Mouse (Mus musculus): Measurements from ENCODE around the gene Calm3.

Gene Calm3

DNA sequence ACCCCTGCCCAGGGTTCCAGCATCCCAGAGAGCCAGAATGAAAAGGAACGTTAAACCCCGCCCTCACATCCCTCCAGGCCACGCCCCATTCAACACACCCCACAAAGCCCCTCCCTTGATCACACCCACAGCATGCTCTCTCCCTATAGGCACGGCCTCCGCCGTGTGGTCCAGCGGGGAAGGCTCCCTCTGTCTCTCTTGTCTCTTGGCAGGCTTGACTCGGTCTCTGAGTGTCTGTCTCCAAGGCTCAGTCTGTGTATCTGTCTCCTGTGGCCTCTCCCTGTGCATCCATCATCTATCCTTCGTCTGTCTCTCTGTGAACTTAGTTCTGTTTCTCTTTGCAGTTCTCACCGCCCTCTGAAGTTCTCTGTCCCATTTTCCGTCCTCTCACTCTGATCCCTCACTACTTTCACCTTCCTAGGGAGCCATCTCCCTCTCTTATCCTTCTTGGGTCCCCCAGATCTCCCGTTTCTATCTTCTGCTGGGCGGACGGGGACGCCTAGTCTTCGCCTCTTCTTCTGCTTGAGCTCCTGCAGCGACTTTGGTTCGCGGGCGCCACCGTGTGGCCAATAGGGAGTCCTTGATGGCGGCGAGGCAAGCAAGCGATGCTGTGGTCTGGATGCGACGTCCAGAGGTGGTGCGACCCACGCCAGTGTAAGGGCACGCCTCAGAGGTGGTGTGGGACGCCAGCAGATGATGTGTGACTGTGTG is 32.1 kb downstream of the Calm3 start, which contains the start of gene Gng8:
Gene Gng8 (plus strand): TSS at position 146 of the 711 bp plus-strand sequence.
- in situ Hi-C loops (cut with MboI) = no loop called here

DNA sequence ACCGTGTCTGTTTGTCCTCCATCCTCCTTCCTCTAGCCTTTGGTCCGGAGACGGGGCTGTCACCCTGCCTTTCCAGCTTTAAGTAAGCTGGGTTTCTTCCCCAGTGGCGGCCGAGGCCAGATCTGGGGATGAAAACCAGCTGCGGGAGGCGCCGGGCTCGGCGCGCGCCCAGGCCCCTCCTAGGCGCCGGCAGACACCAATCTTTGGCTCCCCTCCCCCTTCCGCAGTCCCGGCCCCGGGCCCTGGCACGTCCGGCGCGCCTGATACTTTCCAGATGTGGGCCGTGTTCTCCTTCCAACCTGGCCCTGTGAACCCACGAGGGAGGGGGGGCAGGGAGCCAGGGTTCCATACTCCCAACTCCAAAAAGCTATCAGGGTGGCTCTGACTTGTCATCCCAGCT is 33.0 kb downstream of the Calm3 start:
- in situ Hi-C loops (cut with MboI) = no loop called here

DNA sequence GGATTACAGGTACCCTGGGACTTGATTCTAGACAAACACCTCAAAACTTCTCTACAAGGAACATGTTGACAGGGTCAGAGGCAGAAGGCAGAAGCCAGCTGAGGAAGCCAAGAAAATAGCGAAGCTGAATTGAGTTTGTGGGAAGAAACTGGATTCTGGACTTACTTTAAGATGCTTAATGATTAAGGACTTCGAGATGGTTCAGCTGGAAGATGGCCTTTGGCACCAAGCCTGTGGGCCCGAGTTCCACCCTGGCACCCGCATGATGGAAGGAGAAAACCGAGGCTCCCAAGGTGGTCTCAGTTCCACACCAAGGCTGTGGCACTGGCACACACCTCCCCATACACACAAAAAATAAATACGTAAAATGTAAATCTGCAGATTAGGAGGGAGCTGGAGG is 33.4 kb downstream of the Calm3 start:
- in situ Hi-C loops (cut with MboI) = no loop called here

DNA sequence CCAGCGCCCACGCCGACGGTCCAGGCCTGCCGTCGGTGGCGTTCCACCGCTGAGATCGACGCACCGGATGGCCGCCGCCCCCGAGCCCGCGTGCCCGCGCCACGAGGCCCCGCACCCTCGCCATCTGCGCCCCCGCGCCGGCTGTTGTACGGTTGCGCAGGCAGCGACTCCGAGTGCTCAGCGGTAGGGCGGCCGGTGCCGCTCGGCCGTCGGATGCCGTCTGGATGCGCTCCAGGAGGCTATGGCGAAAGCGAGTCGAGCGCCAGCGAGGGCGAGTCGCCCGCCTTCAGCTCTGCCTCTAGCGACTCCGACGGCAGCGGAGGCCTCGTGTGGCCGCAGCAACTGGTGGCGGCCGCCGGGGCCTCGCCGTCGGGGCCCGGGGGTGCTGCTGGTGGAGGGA is 38.0 kb downstream of the Calm3 start:
- in situ Hi-C loops (cut with MboI) = no loop called here

DNA sequence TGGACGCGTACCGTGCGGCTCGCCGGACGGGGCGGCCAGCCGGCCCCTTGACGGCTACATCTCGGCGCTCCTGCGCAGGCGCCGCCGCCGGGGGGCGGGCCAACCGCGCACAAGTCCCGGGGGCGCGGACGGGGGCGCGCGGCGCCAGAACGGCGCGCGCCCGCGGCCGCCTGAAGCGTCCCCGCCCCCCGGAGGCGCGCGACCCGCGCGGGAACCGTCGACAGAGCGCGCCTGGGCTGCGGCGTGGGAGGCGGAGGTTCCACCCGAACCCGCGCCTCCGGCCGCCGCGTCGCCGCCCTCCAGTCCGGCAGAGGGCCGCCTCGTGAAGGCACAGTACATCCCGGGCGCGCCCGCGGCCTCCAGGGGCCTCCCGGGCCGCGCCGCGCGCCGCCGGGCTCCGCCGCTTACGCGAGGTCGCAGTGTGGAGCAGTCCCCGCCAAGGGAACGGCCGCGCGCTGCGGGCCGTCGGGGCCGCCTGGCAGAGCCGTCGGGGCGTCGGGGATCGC is 38.6 kb downstream of the Calm3 start:
- in situ Hi-C loops (cut with MboI) = no loop called here

DNA sequence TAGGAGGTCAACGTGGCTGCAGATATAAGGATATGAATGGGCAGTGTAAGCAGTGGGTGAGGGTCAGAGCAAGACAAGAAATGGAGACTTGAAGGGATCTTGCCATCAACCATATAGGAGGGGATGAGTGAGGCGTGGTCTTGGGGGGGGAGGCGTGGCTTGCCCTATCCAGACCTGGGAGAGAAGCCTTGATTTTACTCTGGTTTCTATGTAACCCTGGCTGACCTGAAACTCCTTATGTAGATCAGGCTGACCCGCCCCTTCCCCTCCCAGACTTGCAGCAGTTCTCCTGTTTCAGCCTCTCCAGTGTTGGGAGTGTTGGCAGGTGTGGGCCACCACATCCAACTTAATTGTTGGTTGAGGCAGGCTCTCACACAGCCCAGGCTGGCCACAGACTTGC is 39.6 kb downstream of the Calm3 start:
- in situ Hi-C loops (cut with MboI) = no loop called here

DNA sequence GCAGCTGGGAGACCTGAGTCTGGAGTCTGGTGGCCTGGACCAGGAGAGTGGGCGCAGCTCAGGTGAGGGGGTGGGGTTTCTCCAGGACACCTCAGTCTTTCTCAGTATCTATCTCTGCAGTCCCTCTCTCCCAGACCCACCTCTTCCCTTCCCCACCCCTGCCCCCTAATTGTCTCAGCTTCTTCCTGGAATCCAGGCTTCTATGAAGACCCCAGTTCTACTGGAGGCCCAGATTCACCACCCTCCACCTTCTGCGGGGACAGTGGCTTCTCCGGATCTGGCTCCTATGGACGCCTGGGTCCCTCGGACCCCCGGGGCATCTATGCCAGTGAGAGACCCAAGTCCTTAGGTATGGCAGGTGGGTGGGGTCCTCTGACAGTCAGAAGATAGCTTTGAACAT is 40.8 kb downstream of the Calm3 start:
- in situ Hi-C loops (cut with MboI) = no loop called here

DNA sequence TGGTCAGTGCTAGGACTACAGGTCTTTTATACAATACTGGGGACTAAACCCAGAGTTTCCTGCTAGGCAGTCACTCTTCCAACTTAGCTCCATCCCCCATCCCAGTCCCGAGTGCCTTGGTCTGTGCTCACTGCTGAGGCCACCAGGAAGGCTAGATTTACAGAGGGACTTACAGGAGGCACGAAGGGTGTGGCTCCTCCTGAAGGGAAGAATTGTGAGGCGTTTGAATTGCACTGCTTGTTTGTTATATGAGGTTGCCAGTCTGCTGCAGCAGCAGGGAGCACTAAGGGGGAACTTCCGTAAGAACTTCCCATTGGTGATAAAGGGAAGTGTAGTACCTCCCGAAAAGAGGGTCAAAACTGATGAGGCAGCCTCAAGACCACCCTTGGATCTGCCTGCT is 43.3 kb downstream of the Calm3 start:
- in situ Hi-C loops (cut with MboI) = no loop called here

DNA sequence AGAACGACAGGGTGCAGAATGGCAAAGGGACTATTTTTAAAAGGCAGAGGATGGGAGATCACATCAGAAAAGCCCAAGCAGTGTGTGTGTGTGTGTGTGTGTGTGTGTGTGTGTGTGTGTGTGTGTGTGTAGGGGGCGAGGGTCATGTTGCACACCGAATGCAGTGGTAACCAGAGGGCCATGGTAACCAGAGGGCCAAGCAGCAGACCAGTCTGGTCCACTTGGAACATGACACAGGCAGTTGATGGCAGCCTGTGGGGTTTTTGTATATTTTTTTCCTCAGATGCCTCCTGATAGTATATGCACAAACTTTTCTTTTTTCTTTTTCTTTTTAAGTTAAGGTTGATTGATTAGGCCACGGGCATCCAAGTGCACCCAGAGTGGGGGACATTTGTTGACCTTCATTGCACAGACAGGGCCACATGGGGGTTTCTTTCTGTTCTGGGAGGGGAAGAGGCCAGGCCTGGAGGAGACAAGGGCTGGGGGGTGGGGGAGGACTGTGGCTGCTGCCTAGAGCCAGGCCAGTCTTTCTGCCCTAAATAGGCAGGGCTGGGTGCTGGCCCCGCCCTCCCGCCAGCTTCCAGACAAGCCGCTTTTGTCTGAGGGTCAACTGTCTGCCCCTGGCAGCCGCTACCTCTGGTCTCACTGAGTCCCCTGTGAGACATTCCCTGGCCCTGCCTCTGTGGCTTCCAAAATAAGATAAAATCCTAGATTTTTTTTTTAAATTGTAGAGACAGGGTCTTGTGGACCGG is 43.9 kb downstream of the Calm3 start:
- in situ Hi-C loops (cut with MboI) = no loop called here

DNA sequence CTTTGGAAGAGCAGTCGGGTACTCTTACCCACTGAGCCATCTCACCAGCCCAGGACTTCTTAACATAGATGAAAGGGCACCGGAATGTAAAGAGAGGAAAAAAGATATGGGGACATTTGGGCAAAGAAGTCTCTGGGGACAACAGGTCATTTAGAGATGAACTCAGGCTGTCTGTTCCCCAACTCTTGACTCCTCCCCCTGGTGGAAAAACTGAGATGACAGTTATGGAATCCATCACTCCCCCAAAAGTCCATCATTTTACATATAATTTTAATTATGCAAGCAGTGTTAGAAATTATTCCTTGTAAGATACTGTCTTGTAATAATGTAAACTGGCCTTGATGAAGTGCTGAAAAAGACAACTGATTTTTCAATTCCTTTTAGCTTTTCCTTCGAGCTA is 46.2 kb downstream of the Calm3 start:
- in situ Hi-C loops (cut with MboI) = no loop called here

DNA sequence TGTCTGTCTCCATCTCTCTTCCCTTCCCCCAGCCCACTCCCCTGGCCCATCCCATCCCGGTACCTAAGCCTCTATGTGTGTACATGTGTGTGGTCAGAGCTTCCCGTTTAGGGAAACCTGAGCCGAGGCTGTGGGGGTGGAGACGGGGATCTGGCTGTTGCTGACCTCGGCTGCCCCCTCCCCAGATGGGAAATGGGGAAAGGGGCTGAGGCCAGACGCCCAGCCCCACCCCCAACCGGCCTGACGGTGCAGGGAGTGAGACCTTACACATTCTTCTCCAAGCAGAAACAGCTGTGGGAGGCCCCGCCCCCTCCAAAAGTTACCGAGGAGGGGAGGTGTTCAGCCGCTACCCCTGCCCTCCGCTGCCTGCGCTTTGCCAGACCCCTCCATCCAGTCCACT is 47.3 kb downstream of the Calm3 start:
- in situ Hi-C loops (cut with MboI) = no loop called here

DNA sequence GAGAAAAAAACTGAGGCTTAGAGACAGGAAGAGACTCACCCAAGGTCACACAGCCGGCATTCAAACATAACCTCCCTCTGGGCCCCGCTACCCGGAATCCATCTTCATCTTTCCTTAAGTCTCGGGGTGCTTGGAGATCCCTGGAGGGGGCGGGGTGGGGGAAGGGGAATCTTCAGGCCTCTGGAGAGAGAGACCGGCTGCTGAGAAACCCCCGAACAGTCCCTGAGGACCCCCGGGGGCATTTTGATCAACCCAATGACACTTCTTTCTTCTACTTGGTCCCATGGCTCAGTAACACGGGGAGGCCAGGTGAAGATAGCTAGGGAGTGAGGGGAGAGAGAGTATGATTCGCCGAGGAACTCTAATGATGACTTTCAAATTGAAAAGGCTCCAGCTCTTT is 47.9 kb downstream of the Calm3 start:
- in situ Hi-C loops (cut with MboI) = no loop called here

DNA sequence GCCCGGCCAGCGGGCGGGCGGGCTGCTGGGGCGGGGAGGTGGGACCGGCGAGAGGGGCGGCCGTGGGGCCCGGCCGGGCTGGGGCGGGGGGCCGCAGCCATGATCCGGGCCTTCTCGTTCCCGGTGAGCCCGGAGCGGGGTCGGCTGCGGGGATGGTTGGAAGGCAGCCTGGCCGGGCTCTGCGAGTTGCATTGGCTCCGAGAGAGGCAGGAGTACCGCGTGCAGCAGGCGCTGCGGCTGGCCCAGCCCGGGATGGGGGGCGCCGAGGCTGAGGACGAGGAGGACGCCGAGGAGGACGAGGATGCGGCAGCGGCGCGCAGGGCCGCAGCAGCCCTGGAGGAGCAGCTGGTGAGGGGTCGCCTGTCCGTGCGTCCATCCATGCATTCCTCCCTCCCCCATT is 48.6 kb downstream of the Calm3 start:
- in situ Hi-C loops (cut with MboI) = no loop called here

DNA sequence AGATGAGACGGTGACA is 48.8 kb downstream of the Calm3 start, which contains the start of gene Dact3:
Gene Dact3 (plus strand): TSS at position 8 of the 16 bp plus-strand sequence.
- in situ Hi-C loops (cut with MboI) = no loop called here

DNA sequence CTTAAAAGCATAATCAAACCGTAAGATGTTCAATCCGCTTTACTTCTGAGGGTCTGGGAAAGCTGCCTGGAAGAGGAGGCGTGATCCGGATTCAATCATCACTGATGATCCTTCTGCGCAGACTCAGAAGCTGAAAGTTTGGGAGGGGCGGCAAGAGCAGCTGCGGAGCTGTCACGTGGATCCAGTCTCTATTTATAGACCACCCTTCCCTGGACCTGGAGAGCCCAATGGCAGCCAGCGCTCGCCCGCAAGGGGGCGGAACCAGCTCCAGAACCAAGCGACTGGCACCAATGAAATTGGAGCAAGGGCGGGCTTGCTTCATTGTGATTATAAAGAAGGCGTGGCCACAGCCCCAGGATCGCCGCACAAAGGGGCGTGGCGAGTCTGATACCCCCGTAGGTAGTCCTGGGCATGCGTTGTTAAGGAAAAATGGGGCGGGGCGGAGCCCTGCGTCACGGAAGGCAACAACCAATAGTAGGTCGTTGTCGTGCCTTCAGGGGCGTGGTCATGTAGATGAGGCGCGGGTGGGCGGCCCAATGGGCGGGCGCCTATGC is 49.1 kb downstream of the Calm3 start:
- in situ Hi-C loops (cut with MboI) = no loop called here

DNA sequence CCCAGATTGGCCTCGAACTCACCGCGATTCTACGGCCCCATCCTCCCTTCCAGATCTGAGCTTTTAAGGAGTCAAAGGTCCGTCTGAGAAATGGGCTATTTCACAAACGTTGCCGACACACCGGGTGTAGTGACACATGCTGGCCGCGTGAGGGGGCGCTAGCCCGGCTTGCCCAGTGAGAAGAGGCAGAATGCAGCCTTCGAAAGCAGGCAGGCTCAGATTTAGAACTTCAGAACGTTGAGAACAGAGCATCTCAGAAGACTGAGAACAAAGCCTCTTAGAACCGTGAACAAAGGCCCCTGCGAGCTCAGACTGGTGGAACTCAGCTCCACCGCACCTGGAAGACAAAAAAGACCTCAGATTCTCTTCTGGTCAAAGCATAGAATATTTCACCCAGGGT is 49.7 kb downstream of the Calm3 start:
- in situ Hi-C loops (cut with MboI) = no loop called here

DNA sequence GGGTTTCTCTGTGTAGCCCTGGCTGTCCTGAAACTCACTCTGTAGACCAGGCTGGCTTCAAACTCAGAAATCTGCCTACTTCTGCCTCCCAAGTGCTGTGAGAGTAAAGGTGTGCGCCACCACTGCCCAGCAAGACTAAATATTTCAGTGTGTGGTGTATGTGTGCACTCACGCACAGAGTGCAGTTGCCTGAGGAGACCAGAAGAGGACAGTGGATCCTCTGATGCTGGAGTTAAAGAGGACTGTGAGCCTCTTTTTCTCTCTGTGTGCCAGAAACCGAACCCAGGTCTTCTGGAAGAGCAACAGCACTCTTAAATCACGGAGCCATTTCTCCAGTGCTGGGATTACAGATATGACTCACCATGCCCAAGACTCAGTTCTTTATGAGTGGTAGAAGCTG is 50.5 kb downstream of the Calm3 start:
- in situ Hi-C loops (cut with MboI) = no loop called here

DNA sequence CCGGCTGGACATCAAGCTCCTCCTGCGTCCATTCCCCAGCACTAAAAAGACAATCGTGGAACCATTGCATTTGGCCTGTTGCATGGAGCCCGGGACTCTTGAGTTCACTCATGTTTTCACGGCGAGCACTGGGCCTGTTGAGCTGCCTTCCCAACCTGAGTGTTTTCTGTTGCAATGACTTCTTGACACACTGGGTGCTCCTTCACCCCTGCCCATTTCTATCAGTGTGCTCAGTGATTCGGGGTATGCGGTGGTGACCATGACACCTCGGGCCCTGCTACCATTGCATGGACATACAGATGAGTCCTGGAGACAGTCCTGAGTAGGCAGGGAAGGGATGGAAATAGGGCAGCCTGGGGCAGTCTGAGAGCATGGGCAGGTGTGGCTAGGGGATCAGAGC is 51.4 kb downstream of the Calm3 start:
- in situ Hi-C loops (cut with MboI) = no loop called here

DNA sequence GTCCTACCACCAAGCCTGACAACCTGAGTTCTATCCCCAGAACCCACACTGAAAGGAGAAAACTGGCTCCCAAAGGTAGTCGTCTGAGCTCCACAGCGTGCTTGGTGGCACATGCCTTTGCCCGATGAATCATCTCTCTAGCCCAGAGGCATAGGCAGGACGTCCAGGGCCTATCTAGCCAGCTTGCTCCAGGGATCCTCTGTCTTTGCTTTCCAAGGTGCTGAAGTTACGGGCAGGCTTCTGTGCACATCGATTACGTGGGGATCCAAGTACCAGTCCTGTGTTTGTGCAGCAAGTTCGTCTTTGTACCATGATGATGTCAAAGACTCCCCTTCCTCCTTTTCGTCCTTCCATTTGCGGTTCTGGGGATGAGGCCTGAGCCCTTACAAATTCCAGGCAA is 52.3 kb downstream of the Calm3 start:
- in situ Hi-C loops (cut with MboI) = no loop called here

DNA sequence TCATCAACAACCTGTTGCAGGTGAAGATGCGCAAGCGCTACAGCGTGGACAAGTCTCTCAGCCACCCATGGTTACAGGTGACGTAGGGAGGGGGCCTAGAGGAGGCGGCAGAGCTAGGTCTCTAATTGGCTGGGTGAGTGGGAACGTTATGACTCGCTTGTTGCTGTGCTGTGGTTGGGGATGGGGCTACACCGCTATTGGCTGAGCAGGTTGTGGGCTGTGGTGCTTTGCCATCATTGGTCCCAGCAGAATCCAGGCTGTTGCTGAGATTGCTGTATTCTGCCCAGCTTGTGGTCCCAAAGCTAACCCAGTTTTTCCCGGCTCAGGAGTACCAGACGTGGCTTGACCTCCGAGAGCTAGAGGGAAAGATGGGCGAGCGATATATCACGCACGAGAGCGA is 54.4 kb downstream of the Calm3 start:
- in situ Hi-C loops (cut with MboI) = no loop called here

DNA sequence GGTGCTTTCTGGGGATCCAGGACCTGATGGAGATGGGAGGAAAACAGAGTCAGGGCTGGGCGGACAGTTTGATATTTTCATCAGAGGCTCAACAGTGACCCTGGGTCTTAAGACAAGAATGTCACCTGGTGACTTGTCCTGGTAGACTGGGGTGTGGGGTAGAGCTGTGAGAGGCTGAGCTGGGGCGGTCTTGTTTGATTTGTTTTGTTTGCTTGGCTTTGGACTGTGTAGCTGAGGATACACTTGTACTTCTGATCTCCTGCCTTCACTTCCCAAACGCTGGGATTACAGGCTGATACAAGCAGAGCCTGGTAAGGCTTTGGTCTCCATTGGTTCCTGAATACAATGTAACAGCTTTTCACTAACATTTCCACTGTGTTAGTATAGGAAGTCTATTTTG is 56.4 kb downstream of the Calm3 start:
- in situ Hi-C loops (cut with MboI) = no loop called here
